8 mouse cellular contexts compared by ENCODE assay signal in genomic region chr2:92600348-92600670, GRCm38 (mm10). TPM values are rescaled to one million over a fixed set of nuclear protein-coding genes. Genes with fewer than 3 reads are reported as not detected.
A peak's percentile ranks its signal among the peaks of the same experiment; 100 is the strongest.
DNase-seq lines count a peak whose midpoint lies in the region; ATAC-seq and TF ChIP-seq lines count a peak whose summit lies in the region.

No protein-coding gene starts in this region.

- peak overlapping the region; percentile 87 for H3K27ac ChIP-seq in forebrain, embryonic 10.5 days
- no peak overlapping the region for H3K27ac ChIP-seq in limb, embryonic 11.5 days (replicated peaks; ENCODE audit: low read depth, low read length)
- H3K27ac ChIP-seq in neural tube, embryonic 14.5 days (ENCODE audit: low read depth, low read length) = peak overlapping the region; percentile 73

- peak overlapping the region; percentile 99 for H3K4me2 ChIP-seq in limb, embryonic 11.5 days (ENCODE audit: low read depth, severe bottlenecking)
- peak overlapping the region; percentile 90 for H3K4me2 ChIP-seq in neural tube, embryonic 14.5 days (ENCODE audit: low read depth, low read length)

- no peaks in the 10 kb centered on the region for H3K9me3 ChIP-seq in forebrain, embryonic 10.5 days
- no peaks in the 10 kb centered on the region for H3K9me3 ChIP-seq in limb, embryonic 11.5 days (ENCODE audit: control insufficient read depth, low read length)
- H3K9me3 ChIP-seq in neural tube, embryonic 14.5 days (ENCODE audit: control insufficient read depth, low read length) = no peaks in the 10 kb centered on the region

- WGBS in lung, adult 2 months = 7% methylated on average over 17 of the region's 17 CpGs
- WGBS in forebrain, embryonic 10.5 days = under 1% methylated on average over 17 of the region's 17 CpGs
- WGBS in limb, embryonic 11.5 days = 0% methylated on average over 17 of the region's 17 CpGs
- WGBS in neural tube, embryonic 14.5 days = under 1% methylated on average over 17 of the region's 17 CpGs

- peak overlapping the region; percentile 61 for H3K9ac ChIP-seq in limb, embryonic 11.5 days (ENCODE audit: low read length)
- H3K9ac ChIP-seq in neural tube, embryonic 14.5 days (replicated peaks; ENCODE audit: low read depth, low read length) = peak overlapping the region; percentile 90

- H3K36me3 ChIP-seq in forebrain, embryonic 10.5 days (replicated peaks) = no peaks in the 10 kb centered on the region
- no peaks in the 10 kb centered on the region for H3K36me3 ChIP-seq in limb, embryonic 11.5 days (ENCODE audit: control insufficient read depth, insufficient read depth, low read length)
- H3K36me3 ChIP-seq in neural tube, embryonic 14.5 days (ENCODE audit: control insufficient read depth, insufficient read depth, low read length) = no peaks in the 10 kb centered on the region

- no peak for TF ChIP-seq CTCF in lung, adult 2 months (IDR thresholded peaks at IDR 0.05; ENCODE audit: insufficient read depth, low read length)

- no peak for DNase-seq in lung, adult 2 months
- no peak for DNase-seq in lung, postnatal 14 days
- peak; percentile 52 for DNase-seq in forebrain, embryonic 10.5 days (ENCODE audit: extremely low spot score, low spot score)
- peak; percentile 59 for DNase-seq in limb, embryonic 11.5 days (ENCODE audit: low spot score)
- no peak for DNase-seq in adrenal gland, adult 8-10 months
- DNase-seq in cerebellum, postnatal 10 days = no peak
- DNase-seq in embryo, embryonic 11 days = no peak

- no peak for ATAC-seq in limb, embryonic 11.5 days (ENCODE audit: insufficient number of reproducible peaks, low FRiP score, low TSS enrichment, low read depth)
- ATAC-seq in neural tube, embryonic 14.5 days (ENCODE audit: low read depth) = 0 out of 2 replicates have a peak, but pooled peaks have one; percentile 2

- TF ChIP-seq POLR2A in lung, adult 2 months (IDR thresholded peaks at IDR 0.05; ENCODE audit: borderline replicate concordance, extremely low read depth, low read depth, low read length) = no peak

- H3K4me1 ChIP-seq in lung, adult 2 months (ENCODE audit: control insufficient read depth, insufficient read depth, low read length) = peaks cover 5% of the 10 kb centered on the region; the same call in 1 of the 2 replicates
- peaks cover 85% of the 10 kb centered on the region for H3K4me1 ChIP-seq in forebrain, embryonic 10.5 days
- H3K4me1 ChIP-seq in limb, embryonic 11.5 days (ENCODE audit: control insufficient read depth, insufficient read depth, low read length) = peaks cover 11% of the 10 kb centered on the region
- H3K4me1 ChIP-seq in neural tube, embryonic 14.5 days (ENCODE audit: control insufficient read depth, insufficient read depth, low read length) = peaks cover 6% of the 10 kb centered on the region; the same call in 1 of the 2 replicates

- H3K4me3 ChIP-seq in lung, adult 2 months (replicated peaks; ENCODE audit: extremely low read depth, low read depth, low read length) = peak overlapping the region; percentile 54
- H3K4me3 ChIP-seq in forebrain, embryonic 10.5 days = peak overlapping the region; percentile 68
- H3K4me3 ChIP-seq in limb, embryonic 11.5 days (ENCODE audit: low read depth, low read length) = peak overlapping the region; percentile 69
- H3K4me3 ChIP-seq in neural tube, embryonic 14.5 days (ENCODE audit: low read depth, low read length) = peak overlapping the region; percentile 75

- H3K27me3 ChIP-seq in forebrain, embryonic 10.5 days (ENCODE audit: poor library complexity, severe bottlenecking) = peaks cover 72% of the 10 kb centered on the region
- peaks cover 22% of the 10 kb centered on the region for H3K27me3 ChIP-seq in limb, embryonic 11.5 days (ENCODE audit: control insufficient read depth, insufficient read depth, low read length)
- H3K27me3 ChIP-seq in neural tube, embryonic 14.5 days (ENCODE audit: control insufficient read depth, insufficient read depth, low read length) = no peaks in the 10 kb centered on the region

RNA-seq across cellular contexts. Expression of gene Chst1, which starts 0.8 kb away (rescaled TPM):
- 40.6 and 40.7 TPM in 2 replicates for polyA plus RNA-seq in lung, adult 2 months (2012; rRNA removed)
- 5.5 and 5.7 TPM in 2 replicates for polyA plus RNA-seq in forebrain, embryonic 10.5 days (2016; fragmentation: Nextera tagmentation; extraction: Ambion mirVana)
- polyA plus RNA-seq in limb, embryonic 11.5 days (2014; fragmentation: Nextera tagmentation; extraction: Ambion mirVana) = 2.3 and 2.5 TPM in 2 replicates
- polyA plus RNA-seq in neural tube, embryonic 14.5 days (2014; fragmentation: Nextera tagmentation; extraction: Ambion mirVana) = 16.1 and 20.2 TPM in 2 replicates
- 10 to 100 TPM; 10.3 to 25.3 (median 16.5) TPM for total RNA-seq in adrenal gland, adult 8-10 months (2022)

Comparison
In these comparisons a context has a peak if more than half of its experiments do, and no peak if none do; other contexts are left out.
1. DNase-seq: peak in forebrain, embryonic 10.5 days (single experiment) and limb, embryonic 11.5 days (single experiment); none in lung, adult 2 months (single experiment), lung, postnatal 14 days (single experiment), adrenal gland, adult 8-10 months (single experiment), cerebellum, postnatal 10 days (0 of 2) and embryo, embryonic 11 days (single experiment).
2. Peak in every context shown above with its lines, with median percentiles within 50 percentile points of each other: H3K4me3 ChIP-seq.